Mouse (Mus musculus) heart, embryonic 11.5 days (tissue): ENCODE results near the gene Ptx3. TPM values are rescaled to one million over a fixed set of nuclear protein-coding genes. Genes with fewer than 3 reads are reported as not detected.

Experiments
- ATAC-seq: fragments of 200-750 bp; cut with Nextera tagmentation; replicated peaks from 2 replicates; pipeline ENCODE4 v1.8.0; 2017; ENCODE audit warnings: moderate library complexity; ENCODE audit not compliant: insufficient number of reproducible peaks, low FRiP score, low TSS enrichment
- H3K27ac ChIP-seq: fragments of 300-500 bp; sonication (generic); 2 replicates; pipeline ENCODE4 v1.5.1; 2014; ENCODE audit warnings: mild to moderate bottlenecking, low read depth, low read length
- H3K27me3 ChIP-seq: fragments of 300-500 bp; sonication (generic); 2 replicates; pipeline ENCODE4 v1.6.1; 2014; ENCODE audit warnings: mild to moderate bottlenecking, low read length, mixed read lengths; ENCODE audit not compliant: control insufficient read depth, insufficient read depth
- H3K36me3 ChIP-seq: fragments of 300-500 bp; sonication (generic); 2 replicates; pipeline ENCODE4 v1.6.1; 2014; ENCODE audit warnings: mild to moderate bottlenecking, low read length, moderate library complexity, mixed read lengths; ENCODE audit not compliant: control insufficient read depth, insufficient read depth
- H3K4me1 ChIP-seq: fragments of 300-500 bp; sonication (generic); 2 replicates; pipeline ENCODE4 v1.6.1; 2014; ENCODE audit warnings: low read length; ENCODE audit not compliant: control insufficient read depth, insufficient read depth
- H3K4me2 ChIP-seq: fragments of 300-500 bp; sonication (generic); 2 replicates; pipeline ENCODE4 v1.6.1; 2014; ENCODE audit warnings: mild to moderate bottlenecking, moderate library complexity
- H3K4me3 ChIP-seq: fragments of 300-500 bp; sonication (generic); 2 replicates; pipeline ENCODE4 v1.5.1; 2014; ENCODE audit warnings: low read depth, low read length
- H3K9ac ChIP-seq: fragments of 300-500 bp; sonication (generic); 2 replicates; pipeline ENCODE4 v1.6.1; 2014; ENCODE audit warnings: mild to moderate bottlenecking, low read depth, low read length, moderate library complexity
- H3K9me3 ChIP-seq: fragments of 300-500 bp; sonication (generic); replicated peaks from 2 replicates; pipeline ENCODE4 v1.6.1; 2016; ENCODE audit warnings: low read length; ENCODE audit not compliant: control insufficient read depth
- WGBS: fragments of 180-500 bp; shearing (Covaris S2); extraction: QIAGEN DNeasy Blood & Tissue Kit; methylation state at CpG from one replicate; pipeline ENCODE4 v1.1.7; 2014; ENCODE audit not compliant: insufficient replicate concordance; 5-methylcytosine and 5-hydroxymethylcytosine counted together
- polyA plus RNA-seq: library from polyadenylated mRNA; unstranded; fragments of >200 nt; fragmentation: Nextera tagmentation; extraction: Ambion mirVana; gene quantifications from 2 replicates; pipeline ENCODE4 v1.2.1, GENCODE M21; 2014

The Ptx3 gene
- 5.5 and 6.7 TPM in 2 replicates for polyA plus RNA-seq

DNA sequence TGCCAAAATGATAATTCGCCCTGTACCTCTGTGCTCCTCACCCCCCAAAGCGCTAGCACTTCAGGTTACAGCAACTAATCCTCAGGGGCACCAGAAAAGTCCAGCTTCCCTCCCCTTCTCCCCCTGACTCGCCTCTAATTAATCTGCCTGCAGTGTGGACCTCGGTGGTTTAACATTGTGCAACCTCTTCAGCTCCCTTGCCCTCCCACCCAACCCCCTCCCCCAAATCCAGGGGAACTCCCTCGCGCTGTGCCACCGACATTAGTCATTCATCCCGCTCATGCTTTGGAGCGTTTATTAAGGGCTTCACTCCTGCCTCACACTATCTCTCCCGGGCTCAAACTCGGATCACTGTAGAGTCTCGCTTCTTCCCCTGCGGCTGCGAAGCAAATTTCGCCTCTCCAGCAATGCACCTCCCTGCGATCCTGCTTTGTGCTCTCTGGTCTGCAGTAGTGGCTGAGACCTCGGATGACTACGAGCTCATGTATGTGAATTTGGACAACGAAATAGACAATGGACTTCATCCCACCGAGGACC, at the start of gene Ptx3:
Ptx3 (plus strand) TSS at position 256 of the 537 bp plus-strand sequence.
- H3K4me1 ChIP-seq: no peaks in the 10 kb centered on the region
- no peak for ATAC-seq
- 6% methylated on average over 20 of the region's 20 CpGs for WGBS

DNA sequence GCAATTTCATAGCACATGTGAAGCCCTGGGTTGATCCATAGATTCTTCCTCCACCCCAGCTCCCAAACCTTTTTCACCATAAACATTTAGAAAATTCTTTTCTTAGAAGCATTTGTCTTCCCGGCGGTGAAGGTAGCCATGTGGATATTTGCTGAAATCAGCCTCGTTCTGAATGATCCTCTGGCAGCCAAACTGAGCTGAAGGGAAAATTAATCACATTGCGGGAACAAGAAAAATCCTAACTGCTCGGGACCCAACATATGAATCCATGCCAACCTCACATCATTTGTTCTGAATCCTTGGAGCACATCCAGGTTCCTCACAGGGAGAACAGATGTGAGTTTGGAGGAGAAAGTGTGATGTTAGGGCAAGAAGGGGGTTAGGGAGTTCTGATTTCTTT, 46.8 kb upstream of the Ptx3 start:
- Histone ChIP-seq H3K4me1 (no peaks in the 10 kb centered on the region), H3K27me3 (no peaks in the 10 kb centered on the region), H3K27ac (no peak overlapping the region), H3K9ac (no peak overlapping the region), H3K36me3 (no peaks in the 10 kb centered on the region), H3K4me3 (no peak overlapping the region), H3K9me3 (no peaks in the 10 kb centered on the region), H3K4me2 (no peak overlapping the region)
- no peak for ATAC-seq
- 74% methylated on average over 5 of the region's 5 CpGs for WGBS

More for the DNA sequence above, at the start of gene Ptx3:
- H3K27ac ChIP-seq: peak within 1 kb of the TSS; percentile 66
- H3K4me2 ChIP-seq: peak within 1 kb of the TSS; percentile 98
- H3K36me3 ChIP-seq: no peaks in the 10 kb centered on the region
- H3K4me3 ChIP-seq: peak within 1 kb of the TSS; percentile 65
- peak within 1 kb of the TSS; percentile 75 for H3K9ac ChIP-seq
- H3K9me3 ChIP-seq: no peaks in the 10 kb centered on the region
- peaks cover 5% of the 10 kb centered on the region for H3K27me3 ChIP-seq

DNA sequence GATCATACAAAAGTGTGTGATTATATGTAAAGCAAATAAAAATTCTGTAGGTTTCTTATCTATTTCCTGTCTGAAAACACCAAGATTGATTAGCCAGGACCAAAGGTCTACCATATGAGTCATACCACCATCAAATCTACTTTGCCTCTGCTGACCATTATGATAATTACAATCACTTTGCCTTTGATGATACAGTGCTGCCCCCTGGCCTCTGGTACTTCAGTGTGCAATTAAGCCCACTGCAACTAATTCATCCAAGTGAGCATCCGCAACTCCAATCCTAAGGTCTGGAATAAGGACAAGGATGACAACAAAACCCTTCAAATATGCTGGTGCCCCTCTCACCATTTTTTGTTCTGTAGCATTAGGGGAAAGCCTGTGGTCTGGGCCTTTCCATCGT, 40.1 kb upstream of the Ptx3 start:
- H3K4me1 ChIP-seq: no peaks in the 10 kb centered on the region
- no peak overlapping the region for H3K27ac ChIP-seq
- no peak overlapping the region for H3K4me2 ChIP-seq
- ATAC-seq: no peak
- no peaks in the 10 kb centered on the region for H3K27me3 ChIP-seq
- no peak overlapping the region for H3K9ac ChIP-seq
- H3K36me3 ChIP-seq: no peaks in the 10 kb centered on the region
- 76% methylated on average over 2 of the region's 2 CpGs for WGBS
- no peak overlapping the region for H3K4me3 ChIP-seq
- H3K9me3 ChIP-seq: no peaks in the 10 kb centered on the region

DNA sequence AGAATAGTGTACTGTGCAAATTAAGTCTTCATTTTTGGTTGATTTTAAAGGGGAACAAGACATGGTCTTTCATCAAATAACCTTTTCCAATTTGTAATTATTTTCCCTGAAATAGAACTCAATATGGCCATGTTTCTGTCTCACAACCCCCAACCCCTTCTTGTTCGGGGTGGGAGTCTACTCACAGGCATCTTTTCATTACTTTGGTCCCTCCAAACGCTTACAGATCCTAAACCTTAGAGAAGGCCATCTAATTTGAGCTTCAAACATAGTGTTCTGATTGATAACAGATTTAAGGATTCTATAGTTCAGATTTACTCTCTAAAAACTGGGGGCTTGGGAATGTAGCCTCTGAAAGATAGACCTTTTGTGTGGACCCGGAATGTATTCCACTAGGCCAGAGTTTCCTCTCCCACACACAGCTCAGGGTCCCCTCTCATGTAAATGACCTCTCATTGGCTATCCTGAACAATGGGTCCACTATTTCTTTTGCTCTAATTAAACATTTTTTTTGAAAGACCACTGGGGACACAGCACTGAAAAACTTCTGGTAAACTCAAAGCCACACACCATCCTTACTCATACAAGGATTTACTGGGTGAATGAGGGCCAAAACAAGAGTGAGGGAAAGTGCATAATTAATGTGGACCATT, 25.7 kb upstream of the Ptx3 start:
- Histone ChIP-seq H3K4me1 (no peaks in the 10 kb centered on the region), H3K4me2 (no peak overlapping the region), H3K27ac (no peak overlapping the region), H3K36me3 (no peaks in the 10 kb centered on the region), H3K27me3 (no peaks in the 10 kb centered on the region), H3K9me3 (no peaks in the 10 kb centered on the region), H3K4me3 (no peak overlapping the region), H3K9ac (no peak overlapping the region)
- ATAC-seq: no peak
- 75% methylated on average over 3 of the region's 3 CpGs for WGBS

DNA sequence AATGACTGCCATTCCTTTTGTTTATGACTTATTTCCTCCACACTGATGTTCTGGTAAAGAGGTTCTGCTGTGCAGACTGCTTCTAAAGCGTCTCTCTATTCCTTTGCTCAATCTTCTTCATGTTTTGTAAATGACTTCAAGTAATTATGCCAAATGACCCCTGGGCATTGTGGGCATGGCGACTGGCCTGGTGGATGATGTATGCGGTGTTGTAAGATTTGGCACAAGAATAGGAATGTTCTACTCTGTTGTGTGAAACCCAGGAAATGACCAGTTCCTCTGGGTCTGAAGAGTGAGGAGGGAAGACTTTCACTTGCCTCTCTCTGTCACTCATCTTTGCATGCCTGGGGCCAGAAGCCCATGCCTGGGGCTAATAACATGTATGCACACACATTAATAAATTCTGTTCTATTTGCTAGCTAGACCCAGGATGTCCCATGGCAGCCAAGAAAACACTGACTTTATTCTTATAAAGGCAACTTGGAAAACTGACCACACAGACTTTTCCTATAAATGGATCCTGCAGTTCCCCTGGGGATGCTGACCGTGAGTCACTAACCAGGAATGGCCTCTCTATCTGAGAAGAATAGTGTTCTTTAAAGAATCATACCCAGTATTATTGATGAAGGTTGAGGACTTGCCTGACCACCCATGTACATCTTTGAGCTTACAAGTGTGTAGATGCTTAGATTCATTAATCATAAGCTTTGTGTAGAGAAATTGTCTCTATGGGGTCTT, 10.7 kb upstream of the Ptx3 start:
- Histone ChIP-seq H3K4me2 (no peak overlapping the region), H3K27ac (no peak overlapping the region), H3K9me3 (no peaks in the 10 kb centered on the region), H3K9ac (no peak overlapping the region), H3K36me3 (no peaks in the 10 kb centered on the region), H3K27me3 (no peaks in the 10 kb centered on the region), H3K4me1 (no peaks in the 10 kb centered on the region), H3K4me3 (no peak overlapping the region)
- 76% methylated on average over 4 of the region's 4 CpGs for WGBS
- no peak for ATAC-seq

DNA sequence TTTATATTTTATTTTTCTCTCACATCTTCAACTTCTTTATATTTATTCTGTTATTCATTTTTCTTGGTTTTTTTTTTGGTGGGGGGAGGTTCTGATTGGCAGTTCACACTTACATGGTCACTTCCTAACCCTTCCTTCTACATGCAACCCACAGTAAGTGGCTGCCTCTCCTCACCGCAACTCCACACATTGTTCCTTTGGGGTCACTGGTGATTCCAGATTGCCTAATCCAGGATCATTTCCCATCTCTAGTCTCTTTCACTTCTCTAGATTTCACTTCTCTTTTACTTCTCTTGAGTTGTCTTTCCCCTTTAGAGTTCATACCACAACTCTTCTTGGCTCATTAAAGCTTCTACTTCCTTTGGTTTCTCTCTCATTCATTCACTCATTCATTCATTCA, 6.2 kb upstream of the Ptx3 start:
- 86% methylated on average over 1 of the region's 1 CpGs for WGBS
- Histone ChIP-seq H3K27ac (no peak overlapping the region), H3K4me1 (no peaks in the 10 kb centered on the region), H3K27me3 (no peaks in the 10 kb centered on the region), H3K4me2 (no peak overlapping the region), H3K36me3 (no peaks in the 10 kb centered on the region), H3K9me3 (no peaks in the 10 kb centered on the region), H3K9ac (no peak overlapping the region), H3K4me3 (no peak overlapping the region)
- no peak for ATAC-seq

DNA sequence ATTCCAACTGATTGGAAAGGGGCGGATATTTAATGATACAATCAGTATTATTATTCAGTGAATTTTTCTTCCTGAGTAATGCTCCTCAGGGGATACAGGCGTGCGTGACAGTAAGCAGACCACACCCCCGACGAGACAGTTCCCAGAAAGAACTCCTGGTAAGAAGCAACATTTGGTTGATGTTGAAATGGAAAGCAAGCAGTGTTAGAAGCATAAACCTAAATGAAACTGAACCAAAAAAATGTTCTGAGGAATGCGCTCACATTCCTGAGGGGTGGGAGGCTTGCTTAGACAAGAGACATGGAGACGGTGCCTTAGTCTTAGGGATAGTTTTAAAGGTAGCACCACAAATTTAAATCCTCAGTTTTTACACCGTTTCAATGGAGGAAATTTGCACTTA, 4.0 kb upstream of the Ptx3 start:
- no peak overlapping the region for H3K4me3 ChIP-seq
- H3K4me1 ChIP-seq: no peaks in the 10 kb centered on the region
- no peaks in the 10 kb centered on the region for H3K36me3 ChIP-seq
- no peak overlapping the region for H3K27ac ChIP-seq
- WGBS: 54% methylated on average over 8 of the region's 8 CpGs
- no peak overlapping the region for H3K9ac ChIP-seq
- no peaks in the 10 kb centered on the region for H3K9me3 ChIP-seq
- no peak overlapping the region for H3K4me2 ChIP-seq
- no peak for ATAC-seq
- H3K27me3 ChIP-seq: no peaks in the 10 kb centered on the region

DNA sequence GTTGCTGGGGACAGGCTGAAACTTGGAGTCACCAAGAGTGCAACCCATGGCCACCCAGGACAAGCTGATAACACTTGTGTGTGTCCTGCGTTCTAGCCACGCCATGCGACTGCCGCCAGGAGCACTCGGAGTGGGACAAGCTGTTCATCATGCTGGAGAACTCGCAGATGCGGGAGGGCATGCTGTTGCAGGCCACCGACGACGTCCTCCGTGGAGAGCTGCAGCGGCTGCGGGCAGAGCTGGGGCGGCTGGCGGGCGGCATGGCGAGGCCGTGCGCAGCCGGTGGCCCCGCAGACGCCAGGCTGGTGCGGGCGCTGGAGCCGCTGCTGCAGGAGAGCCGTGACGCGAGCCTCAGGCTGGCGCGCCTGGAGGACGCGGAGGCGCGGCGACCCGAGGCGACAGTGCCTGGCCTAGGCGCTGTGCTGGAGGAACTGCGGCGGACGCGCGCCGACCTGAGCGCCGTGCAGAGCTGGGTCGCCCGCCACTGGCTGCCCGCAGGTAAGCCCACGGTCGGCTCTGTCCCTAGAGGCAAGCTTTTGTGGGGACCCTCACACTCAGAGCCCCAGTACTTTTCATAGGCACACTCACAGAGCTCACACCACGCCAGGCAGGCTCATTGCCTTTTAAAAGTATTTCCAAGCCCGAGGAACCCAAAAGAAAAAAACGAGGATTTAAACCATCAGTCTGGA, 988 bp downstream of the Ptx3 start:
- peak overlapping the region; percentile 75 for H3K9ac ChIP-seq
- H3K4me3 ChIP-seq: peak overlapping the region; percentile 65
- no peaks in the 10 kb centered on the region for H3K4me1 ChIP-seq
- H3K4me2 ChIP-seq: peak overlapping the region; percentile 98
- ATAC-seq: peak; percentile 67
- H3K36me3 ChIP-seq: no peaks in the 10 kb centered on the region
- peaks cover 5% of the 10 kb centered on the region for H3K27me3 ChIP-seq
- peak overlapping the region; percentile 66 for H3K27ac ChIP-seq
- H3K9me3 ChIP-seq: no peaks in the 10 kb centered on the region
- WGBS: under 1% methylated on average over 54 of the region's 54 CpGs
